Mouse (Mus musculus) left cerebral cortex, postnatal 4 days (tissue): ENCODE measurements around the gene Lyst. TPM values are rescaled to one million over a fixed set of nuclear protein-coding genes. Genes with fewer than 3 reads are reported as not detected.
A peak's percentile ranks its signal among the peaks of the same experiment; 100 is the strongest.

Experiments used
- DNase-seq: peaks from one replicate; pipeline ENCODE4 v3.0.0-alpha.2; 2022
- intact Hi-C: fragments of 180-260 bp; cut with DNase I; formaldehyde crosslinking; loops from one replicate; pipeline ENCODE4 v1.15.1; 2025
- total RNA-seq, 2 experiments: library from RNA; stranded (reverse); gene quantifications; 2 replicates each; pipeline ENCODE4 v1.2.3; 2021

The Lyst gene
- total RNA-seq, 2 experiments from 2014 or later = 27.7 to 33.7 TPM

DNA sequence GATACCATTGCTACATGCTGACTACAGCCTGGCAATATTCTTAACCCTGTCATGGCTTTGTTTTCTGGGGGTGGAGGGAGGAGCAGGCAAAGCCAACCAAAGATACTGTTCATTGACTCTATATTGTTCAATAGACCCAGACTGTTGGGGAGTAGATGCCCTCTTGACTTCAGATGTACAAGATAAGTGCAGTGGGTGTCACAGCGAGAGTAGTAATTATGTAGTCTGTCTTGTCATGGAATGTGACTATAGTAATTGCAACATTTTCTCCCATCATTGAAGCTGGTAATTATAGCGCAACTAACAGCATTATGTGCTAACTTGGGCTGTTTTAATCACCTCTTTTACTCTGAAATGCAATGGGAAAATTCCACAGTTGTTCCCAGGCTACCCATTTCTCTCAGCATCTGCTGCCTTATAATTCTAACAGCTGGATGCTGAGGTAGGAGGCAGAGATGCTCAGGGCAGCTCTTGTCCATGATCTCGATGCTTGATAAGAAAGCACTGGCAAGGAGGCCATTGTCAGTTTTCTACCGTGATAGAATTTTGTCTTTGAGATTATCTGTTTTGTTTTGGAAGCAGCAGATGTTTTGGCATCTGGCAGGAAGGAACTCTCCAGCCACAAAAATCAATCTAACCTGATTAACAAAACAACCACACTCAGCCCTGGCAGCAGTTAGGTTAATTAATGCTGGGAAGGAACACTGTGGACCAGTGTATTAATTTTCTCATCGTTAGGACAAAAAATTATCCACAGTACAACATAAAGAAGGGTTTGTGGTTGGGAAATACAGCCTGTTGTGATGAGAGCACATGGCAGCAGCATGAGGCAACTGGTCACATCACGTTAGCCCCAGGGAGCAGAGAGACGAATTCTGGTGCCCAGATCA lies 230.3 kb downstream of the Lyst start:
- intact Hi-C loops = no loop called here

DNA sequence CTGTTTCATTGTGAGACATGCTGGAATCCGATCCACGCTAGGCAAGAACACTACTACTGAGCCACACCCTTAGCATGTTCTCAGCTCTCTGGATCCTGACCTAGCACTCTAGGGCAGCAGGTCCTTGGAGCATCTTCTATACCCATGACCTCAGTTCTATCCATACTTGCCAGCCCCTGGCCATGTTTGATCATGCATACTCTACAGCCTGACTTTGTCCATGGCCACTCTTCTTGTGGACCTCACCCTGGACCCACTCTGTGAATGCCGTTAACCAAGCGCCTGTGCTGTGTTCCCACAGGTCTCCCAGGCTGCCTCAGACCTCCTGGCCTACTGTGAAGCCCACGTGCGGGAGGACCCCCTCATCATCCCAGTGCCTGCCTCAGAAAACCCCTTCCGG lies 234.7 kb downstream of the Lyst start:
- intact Hi-C loops = no loop called here
- DNase-seq = no peak

More for the DNA sequence above, 230.3 kb downstream of the Lyst start:
- DNase-seq = no peak

DNA sequence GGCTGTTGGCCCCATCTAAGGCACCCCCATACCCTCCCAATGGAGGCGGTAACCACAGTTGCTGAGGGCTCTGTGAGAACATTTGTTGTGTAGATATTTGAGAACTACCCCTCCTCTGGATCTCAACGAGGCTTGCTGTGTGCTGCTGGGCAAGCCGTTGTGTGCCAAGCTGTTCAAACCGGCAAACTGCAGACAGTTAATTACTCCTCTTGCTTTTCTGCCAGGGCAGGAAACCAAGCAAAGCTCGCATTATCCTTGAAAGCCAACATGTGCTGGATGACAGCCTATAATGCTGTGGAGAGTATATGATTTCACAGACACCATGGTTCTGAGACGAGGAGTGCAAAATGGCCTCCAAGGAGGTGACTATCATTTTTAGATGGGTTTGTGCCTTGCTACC lies 236.3 kb downstream of the Lyst start:
- peak; percentile 8 for DNase-seq
- intact Hi-C loops = no loop called here

DNA sequence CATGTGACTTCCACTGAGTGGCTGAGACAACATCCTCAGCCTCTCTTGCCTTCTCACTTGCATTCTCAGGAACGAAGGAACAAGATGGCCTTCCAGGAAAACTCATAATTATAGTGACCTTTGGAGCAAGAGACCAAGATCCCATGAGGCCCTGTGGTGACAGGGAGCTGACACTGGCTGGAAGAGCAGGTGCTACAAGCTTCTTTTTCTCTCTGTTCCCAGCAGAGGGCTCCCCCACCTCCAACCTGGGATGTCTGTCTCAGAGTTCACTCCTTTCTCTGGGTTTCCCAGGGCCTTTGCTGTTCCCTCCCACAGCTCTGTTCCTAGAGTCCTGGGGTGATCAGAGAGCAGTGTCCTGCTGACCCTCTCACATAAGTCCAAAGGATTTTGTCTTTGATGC lies 237.9 kb downstream of the Lyst start:
- DNase-seq = no peak
- intact Hi-C loops = no loop called here

Other genes starting within 250 kb of the Lyst start
- 10 to 100 TPM; 28.6 to 35.6 TPM for gene Gpr137b, start 196.4 kb upstream of the Lyst start, total RNA-seq
- gene Nid1, start 152.8 kb upstream of the Lyst start, total RNA-seq = 10 to 100 TPM; 32.5 to 32.7 TPM
- 10 to 100 TPM; 79.3 to 95.1 TPM for gene Gng4, start 193.7 kb downstream of the Lyst start, total RNA-seq